Mouse (Mus musculus) heart, embryonic 16.5 days (tissue): ENCODE measurements at regions not wholly inside any gene's neighbourhood (a gene's known extent, or its start where the extent isn't known, plus 50 kb on each side); places are given as distances from the start of the nearest gene placed in this dataset.

Experiments used
- ATAC-seq: fragments of 200-750 bp; cut with Nextera tagmentation; replicated peaks from 2 replicates; pipeline ENCODE4 v1.8.0; 2017; ENCODE audit warnings: moderate number of reproducible peaks; ENCODE audit not compliant: insufficient read depth, low FRiP score; ENCODE audit errors: extremely low read depth
- H3K27ac ChIP-seq: fragments of 300-500 bp; sonication (generic); 2 replicates; pipeline ENCODE4 v1.5.1; 2014; ENCODE audit warnings: mild to moderate bottlenecking, low read length, control low read depth, moderate library complexity
- H3K27me3 ChIP-seq: fragments of 300-500 bp; sonication (generic); 2 replicates; pipeline ENCODE4 v1.6.1; 2014; ENCODE audit warnings: low read length, mixed read lengths; ENCODE audit not compliant: control insufficient read depth, insufficient read depth
- H3K36me3 ChIP-seq: fragments of 300-500 bp; sonication (generic); 2 replicates; pipeline ENCODE4 v1.6.1; 2014; ENCODE audit not compliant: control insufficient read depth, insufficient read depth
- H3K4me1 ChIP-seq: fragments of 300-500 bp; sonication (generic); 2 replicates; pipeline ENCODE4 v1.6.1; 2014; ENCODE audit warnings: low read length, mixed read lengths; ENCODE audit not compliant: control insufficient read depth, insufficient read depth
- H3K4me2 ChIP-seq: fragments of 300-500 bp; sonication (generic); 2 replicates; pipeline ENCODE4 v1.6.1; 2014; ENCODE audit warnings: low read depth, mild to moderate bottlenecking, control low read depth, low read length
- H3K4me3 ChIP-seq: fragments of 300-500 bp; sonication (generic); 2 replicates; pipeline ENCODE4 v1.5.1; 2014; ENCODE audit warnings: mild to moderate bottlenecking, control low read depth, low read length
- H3K9ac ChIP-seq: fragments of 300-500 bp; sonication (generic); 2 replicates; pipeline ENCODE4 v1.6.1; 2014; ENCODE audit warnings: low read length, control low read depth
- H3K9me3 ChIP-seq: fragments of 300-500 bp; sonication (generic); replicated peaks from 2 replicates; pipeline ENCODE4 v1.6.1; 2016; ENCODE audit warnings: low read length; ENCODE audit not compliant: control insufficient read depth
- WGBS: fragments of 180-500 bp; shearing (Covaris S2); extraction: QIAGEN DNeasy Blood & Tissue Kit; methylation state at CpG from one replicate; pipeline ENCODE4 v1.1.7; 2014; 5-methylcytosine and 5-hydroxymethylcytosine counted together

DNA sequence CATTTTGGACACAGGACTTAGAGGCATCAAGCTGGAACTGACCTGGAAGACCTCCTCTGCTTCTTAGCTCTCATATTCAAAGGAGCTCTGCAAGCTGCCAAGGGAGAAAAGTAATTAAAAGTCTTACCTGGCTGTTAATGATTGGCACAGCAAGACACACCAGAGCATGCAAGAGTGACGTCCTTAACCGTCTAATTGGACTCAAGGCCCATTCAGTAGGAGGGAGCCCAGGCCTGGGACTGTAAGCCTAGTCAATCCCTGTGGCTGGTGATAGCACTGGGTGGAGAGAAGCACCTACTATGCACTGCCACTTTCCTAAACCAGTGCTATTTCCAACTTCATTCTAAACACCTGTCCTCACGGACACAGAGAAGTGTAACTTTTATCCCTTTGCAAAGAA is 225.5 kb downstream of the Skap2 start:
- Histone ChIP-seq H3K27me3 (no peaks in the 10 kb centered on the region), H3K4me3 (no peak overlapping the region), H3K4me1 (no peaks in the 10 kb centered on the region), H3K9ac (no peak overlapping the region), H3K9me3 (no peaks in the 10 kb centered on the region), H3K4me2 (no peak overlapping the region), H3K27ac (no peak overlapping the region), H3K36me3 (no peaks in the 10 kb centered on the region)
- 75% methylated on average over 3 of the region's 3 CpGs for WGBS
- no peak for ATAC-seq

DNA sequence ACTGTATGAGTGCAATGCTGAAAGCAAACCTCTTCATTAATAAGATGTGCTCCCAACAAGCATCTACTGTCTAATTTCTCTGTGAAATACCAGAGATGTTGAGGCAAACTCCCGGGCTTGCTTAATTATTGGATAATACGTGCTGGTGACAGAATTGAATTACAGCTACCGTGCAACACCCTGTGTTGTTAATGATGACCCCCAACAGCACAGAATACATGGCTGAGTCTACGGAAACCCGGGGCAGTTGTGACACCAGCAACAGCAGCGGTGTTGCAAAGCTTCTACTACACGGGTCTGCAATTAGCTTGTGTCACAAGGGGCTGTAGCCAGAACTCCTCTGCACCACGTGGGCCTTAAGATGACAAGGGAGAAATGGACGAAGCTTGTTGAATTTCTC is 224.2 kb downstream of the Skap2 start:
- no peak overlapping the region for H3K9ac ChIP-seq
- no peaks in the 10 kb centered on the region for H3K27me3 ChIP-seq
- H3K9me3 ChIP-seq = no peaks in the 10 kb centered on the region
- WGBS = 84% methylated on average over 9 of the region's 9 CpGs
- ATAC-seq = no peak
- H3K36me3 ChIP-seq = no peaks in the 10 kb centered on the region
- no peaks in the 10 kb centered on the region for H3K4me1 ChIP-seq
- no peak overlapping the region for H3K4me2 ChIP-seq
- H3K27ac ChIP-seq = no peak overlapping the region
- H3K4me3 ChIP-seq = no peak overlapping the region

DNA sequence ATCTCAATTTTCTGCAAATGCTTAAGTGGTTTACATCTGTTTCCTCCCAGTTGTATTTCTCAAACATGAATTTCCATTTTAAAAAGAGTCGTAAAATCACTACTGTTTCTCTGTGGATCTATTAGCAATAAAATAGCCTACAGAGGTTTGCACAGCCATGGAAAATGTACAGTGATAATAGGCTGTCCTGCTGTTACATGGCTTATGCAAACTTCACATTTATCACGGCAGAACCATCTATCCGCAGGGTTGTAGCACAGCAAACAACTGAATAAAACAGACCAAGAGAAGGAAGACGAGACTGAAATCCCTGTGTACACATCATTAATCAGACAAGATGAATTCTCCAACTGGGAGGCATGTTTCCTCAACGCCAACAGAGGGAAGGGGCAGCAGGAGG is 222.1 kb downstream of the Skap2 start:
- Histone ChIP-seq H3K4me3 (no peak overlapping the region), H3K9ac (no peak overlapping the region), H3K4me1 (no peaks in the 10 kb centered on the region), H3K4me2 (no peak overlapping the region), H3K27me3 (no peaks in the 10 kb centered on the region), H3K27ac (no peak overlapping the region), H3K36me3 (no peaks in the 10 kb centered on the region), H3K9me3 (no peaks in the 10 kb centered on the region)
- no peak for ATAC-seq
- 71% methylated on average over 5 of the region's 5 CpGs for WGBS

DNA sequence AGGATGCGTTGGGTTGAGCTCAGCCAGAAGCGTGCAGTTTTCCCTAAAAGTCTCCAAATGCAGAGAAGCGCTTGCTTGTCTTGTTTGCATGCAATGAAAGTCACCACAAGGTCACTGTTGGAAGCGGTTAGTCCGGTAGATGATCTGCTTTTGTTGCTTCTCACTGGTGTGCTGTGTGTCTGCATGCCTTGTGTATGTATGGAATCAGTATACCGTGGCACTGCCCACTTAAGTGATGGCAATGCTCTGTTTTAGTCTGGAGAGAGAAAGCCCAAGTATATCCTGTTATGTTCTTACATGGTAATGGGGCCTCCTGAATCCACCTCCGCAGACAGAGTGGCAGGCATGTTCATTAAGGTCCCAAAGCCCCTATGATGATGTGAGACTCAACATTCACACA is 221.7 kb downstream of the Skap2 start:
- Histone ChIP-seq H3K4me1 (no peaks in the 10 kb centered on the region), H3K4me3 (no peak overlapping the region), H3K36me3 (no peaks in the 10 kb centered on the region), H3K9me3 (no peaks in the 10 kb centered on the region), H3K9ac (no peak overlapping the region), H3K4me2 (no peak overlapping the region), H3K27ac (no peak overlapping the region), H3K27me3 (no peaks in the 10 kb centered on the region)
- WGBS = 81% methylated on average over 7 of the region's 7 CpGs
- ATAC-seq = no peak

DNA sequence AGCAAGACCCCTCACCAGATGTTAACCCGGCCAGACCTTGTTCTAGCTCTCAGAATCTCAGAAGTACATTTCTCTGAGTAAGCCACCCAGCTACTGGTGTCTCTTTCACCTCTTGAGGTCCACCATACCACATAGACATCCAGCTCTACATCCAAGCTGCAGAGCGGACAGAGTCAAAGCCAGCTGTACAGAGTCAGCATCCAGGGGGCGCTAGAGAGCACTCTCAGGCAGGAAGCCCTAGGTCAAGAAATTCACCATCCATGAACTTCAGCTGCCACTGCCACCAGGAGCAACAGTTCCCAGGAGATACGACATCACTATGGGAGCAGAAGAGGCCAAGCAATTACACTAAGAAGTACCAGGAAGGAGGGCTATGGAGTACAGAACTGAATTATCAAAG is 217.0 kb downstream of the Skap2 start:
- Histone ChIP-seq H3K9ac (no peak overlapping the region), H3K36me3 (no peaks in the 10 kb centered on the region), H3K4me1 (no peaks in the 10 kb centered on the region), H3K4me2 (no peak overlapping the region), H3K4me3 (no peak overlapping the region), H3K27ac (no peak overlapping the region), H3K9me3 (no peaks in the 10 kb centered on the region), H3K27me3 (no peaks in the 10 kb centered on the region)
- ATAC-seq = no peak
- 57% methylated on average over 4 of the region's 4 CpGs for WGBS

DNA sequence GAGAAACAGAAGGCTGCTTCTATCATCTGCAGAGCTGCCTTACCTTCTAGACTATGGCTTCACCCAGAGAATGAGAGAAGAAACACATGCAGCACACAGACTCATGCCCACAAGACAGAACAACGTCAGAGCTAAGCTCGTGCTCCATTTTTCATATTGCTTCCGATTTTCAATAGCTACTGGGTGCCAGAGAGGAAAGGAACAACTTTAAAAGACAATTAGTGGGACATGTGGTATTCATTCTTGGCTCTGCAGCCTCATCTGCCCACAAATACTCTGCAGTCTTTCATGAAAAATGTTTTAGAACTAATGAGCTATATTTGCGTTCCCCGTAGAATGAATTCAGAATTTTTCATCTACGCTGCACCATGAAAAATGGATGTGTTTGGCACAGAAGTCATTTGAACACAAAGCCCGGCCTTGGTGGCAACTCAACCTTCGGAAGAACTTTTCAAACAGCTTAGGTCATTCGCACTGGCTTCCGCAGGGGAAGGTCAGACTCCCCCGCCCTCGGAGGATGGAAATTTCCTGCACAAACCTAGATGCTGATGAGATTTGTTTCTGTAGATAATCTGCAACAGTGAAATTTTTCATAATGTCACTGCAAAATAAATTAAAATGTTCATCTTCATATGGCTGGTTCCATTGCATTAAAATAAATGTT is 213.6 kb downstream of the Skap2 start:
- no peak overlapping the region for H3K27ac ChIP-seq
- no peaks in the 10 kb centered on the region for H3K36me3 ChIP-seq
- no peaks in the 10 kb centered on the region for H3K4me1 ChIP-seq
- no peak for ATAC-seq
- WGBS = 87% methylated on average over 12 of the region's 12 CpGs
- H3K9ac ChIP-seq = no peak overlapping the region
- H3K27me3 ChIP-seq = no peaks in the 10 kb centered on the region
- no peak overlapping the region for H3K4me2 ChIP-seq
- H3K4me3 ChIP-seq = no peak overlapping the region
- H3K9me3 ChIP-seq = no peaks in the 10 kb centered on the region

DNA sequence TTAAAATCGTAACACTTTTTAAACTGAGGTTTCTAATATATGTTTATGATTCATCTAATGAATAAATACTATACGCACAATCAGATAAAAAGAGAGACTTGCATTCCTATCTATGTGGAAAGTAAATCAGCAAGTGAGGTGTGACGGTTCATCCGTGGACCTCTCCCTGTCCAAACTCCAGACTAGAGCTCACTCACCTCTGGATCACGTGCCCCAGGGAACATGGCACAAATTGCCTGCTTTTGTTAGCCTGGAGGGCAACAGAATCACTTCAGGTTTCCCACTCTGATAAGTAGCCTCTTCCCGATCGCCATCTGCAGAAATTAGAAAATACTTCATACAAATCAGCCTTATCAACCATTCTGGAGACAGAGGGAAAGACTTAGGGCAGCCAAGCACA is 206.7 kb downstream of the Skap2 start:
- H3K4me2 ChIP-seq = no peak overlapping the region
- no peaks in the 10 kb centered on the region for H3K36me3 ChIP-seq
- no peak overlapping the region for H3K4me3 ChIP-seq
- WGBS = 75% methylated on average over 7 of the region's 7 CpGs
- no peaks in the 10 kb centered on the region for H3K4me1 ChIP-seq
- no peaks in the 10 kb centered on the region for H3K27me3 ChIP-seq
- H3K27ac ChIP-seq = no peak overlapping the region
- H3K9me3 ChIP-seq = no peaks in the 10 kb centered on the region
- H3K9ac ChIP-seq = no peak overlapping the region
- ATAC-seq = no peak
